Mouse (Mus musculus): ENCODE results near the gene Troap. TPM values are rescaled to one million over a fixed set of nuclear protein-coding genes. Genes with fewer than 3 reads are reported as not detected.
A peak's percentile ranks its signal among the peaks of the same experiment; 100 is the strongest.

Gene Troap
- polyA plus RNA-seq, 1 experiment from 2014 or later = 23.7 TPM

DNA sequence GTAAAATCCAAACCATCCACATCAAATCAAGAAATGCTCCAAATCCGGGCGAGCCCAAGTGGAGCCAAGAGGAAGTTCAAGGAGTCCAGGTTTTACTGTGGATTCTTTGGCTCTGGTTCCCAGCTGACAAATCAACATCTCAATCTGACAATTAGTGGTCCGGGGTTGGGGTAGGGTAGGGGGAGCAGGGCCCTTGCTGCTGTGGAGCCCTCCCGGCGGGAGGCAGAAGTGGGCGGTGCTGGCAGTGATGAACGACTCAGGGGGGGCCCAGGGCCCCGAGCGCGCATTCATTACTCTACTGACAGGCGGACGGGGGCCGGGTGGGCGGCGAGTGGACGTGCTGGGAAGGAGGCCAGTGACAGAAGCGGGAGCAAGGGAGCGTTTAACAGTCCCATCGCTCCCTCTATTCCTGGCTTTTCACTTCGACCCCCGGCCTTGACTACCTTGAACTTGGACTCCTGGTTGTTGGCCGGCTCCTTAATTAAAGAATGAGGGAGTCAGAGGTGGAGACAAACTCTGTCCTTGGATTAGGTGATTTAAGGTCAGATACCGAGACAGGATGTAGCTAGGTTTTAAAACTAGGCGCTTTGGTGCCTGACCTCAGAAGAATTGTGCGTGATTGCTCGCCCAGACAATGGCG, 20.4 kb downstream of the Troap start:
- H3K27me3 ChIP-seq = no peaks in the 10 kb centered on the region
- no peak for ATAC-seq
- POLR2A ChIA-PET = no interaction called here
- CTCF ChIA-PET = interaction anchor here (1.6 kb wide), 1 partner anchor 19 kb away, joined by 3 read pairs; no protein-coding TSS in a partner anchor
- DNase-seq (ENCODE audit: low read depth, low spot score) = no peak
- no peak for TF ChIP-seq CTCF (IDR thresholded peaks at IDR 0.05)
- in situ Hi-C loops (cut with MboI; ENCODE audit: low pct_unique_long_range_greater_than_20kb) = loop anchor here (5.0 kb wide), 1 partner anchor 92 kb away; no protein-coding TSS in a partner anchor

- CTCF ChIA-PET = interaction anchor here (1.6 kb wide), 1 partner anchor 18 kb away, joined by 3 read pairs; no protein-coding TSS in a partner anchor
- no peaks in the 10 kb centered on the region for H3K27me3 ChIP-seq
- TF ChIP-seq CTCF (IDR thresholded peaks at IDR 0.05) = no peak
- in situ Hi-C loops (cut with MboI; ENCODE audit: low pct_unique_long_range_greater_than_20kb) = loop anchor here (5.0 kb wide), 1 partner anchor 93 kb away; no protein-coding TSS in a partner anchor
- DNase-seq (ENCODE audit: low read depth, low spot score) = no peak
- POLR2A ChIA-PET = no interaction called here
- ATAC-seq = no peak
Measured at GRCm38 (mm10) chr15:99095356-99095755, 21.0 kb downstream of the Troap start.

GRCm38 (mm10) chr15:99096061-99096793, 21.9 kb downstream of the Troap start:
- H3K27me3 ChIP-seq = no peaks in the 10 kb centered on the region
- DNase-seq (ENCODE audit: low read depth, low spot score) (no peak), ATAC-seq (no peak)
- POLR2A ChIA-PET = interaction anchor here (1.1 kb wide), 1 partner anchor 22 kb away, joined by 4 read pairs; the partner anchor contains the start of gene Troap
- CTCF ChIA-PET = interaction anchor here (1.6 kb wide), 1 partner anchor 17 kb away, joined by 3 read pairs; no protein-coding TSS in a partner anchor
- in situ Hi-C loops (cut with MboI; ENCODE audit: low pct_unique_long_range_greater_than_20kb) = loop anchor here (5.0 kb wide), 1 partner anchor 94 kb away; no protein-coding TSS in a partner anchor
- no peak for TF ChIP-seq CTCF (IDR thresholded peaks at IDR 0.05)

DNA sequence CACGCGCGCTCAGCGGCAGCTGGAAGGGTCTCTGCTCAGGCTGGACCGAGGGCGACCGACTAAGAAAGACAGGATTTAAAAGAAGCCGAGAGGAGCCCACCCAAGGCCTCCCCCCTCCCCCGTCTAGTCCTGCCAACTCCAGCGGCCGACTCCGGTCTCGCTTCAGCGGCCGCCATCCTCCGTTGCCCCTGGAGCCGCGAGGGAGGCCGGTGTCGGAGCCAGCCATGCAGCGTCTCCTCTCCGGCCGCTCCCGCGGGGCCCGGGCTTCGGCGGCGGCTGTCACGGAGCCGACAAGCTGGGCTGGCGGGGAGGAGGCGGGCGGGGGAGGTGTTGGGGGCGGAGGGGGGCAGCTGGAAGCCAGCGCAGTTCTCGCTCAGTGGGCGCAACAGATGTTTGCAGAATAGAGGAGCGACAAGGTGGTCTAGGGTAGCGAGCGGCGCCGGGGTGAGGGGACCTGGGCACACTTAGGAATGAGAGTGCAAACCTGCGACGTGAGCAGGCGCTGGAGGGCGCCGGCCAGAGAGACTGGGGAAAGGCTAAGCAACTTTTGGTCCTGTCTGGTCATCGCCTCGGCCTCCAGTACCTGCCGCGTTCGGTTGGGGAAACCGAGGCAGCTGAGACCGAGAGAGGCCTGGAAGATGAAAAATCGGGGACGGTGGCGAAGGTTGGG, 22.6 kb downstream of the Troap start:
- CTCF ChIA-PET = no interaction called here
- ATAC-seq (no peak), DNase-seq (ENCODE audit: low read depth, low spot score) (no peak)
- POLR2A ChIA-PET = interaction anchor here (1.1 kb wide), 1 partner anchor 22 kb away, joined by 4 read pairs; the partner anchor contains the start of gene Troap
- no peak for TF ChIP-seq CTCF (IDR thresholded peaks at IDR 0.05)
- in situ Hi-C loops (cut with MboI; ENCODE audit: low pct_unique_long_range_greater_than_20kb) = loop anchor here (5.0 kb wide), 1 partner anchor 95 kb away; no protein-coding TSS in a partner anchor
- H3K27me3 ChIP-seq = no peaks in the 10 kb centered on the region

GRCm38 (mm10) chr15:99097840-99098492, 23.6 kb downstream of the Troap start:
- in situ Hi-C loops (cut with MboI; ENCODE audit: low pct_unique_long_range_greater_than_20kb) = loop anchor here (5.0 kb wide), 1 partner anchor 96 kb away; no protein-coding TSS in a partner anchor
- ATAC-seq (no peak), DNase-seq (ENCODE audit: low read depth, low spot score) (no peak)
- TF ChIP-seq CTCF (IDR thresholded peaks at IDR 0.05) = no peak
- no peaks in the 10 kb centered on the region for H3K27me3 ChIP-seq
- CTCF ChIA-PET = interaction anchor here (0.7 to 3.5 kb wide), 8 partner anchors 10 to 71 kb away, joined by 3 to 18 read pairs (median 5); partner anchors contain the start of genes C1ql4, Prph and Troap
- POLR2A ChIA-PET = interaction anchor here (0.5 kb wide), 1 partner anchor 39 kb away, joined by 3 read pairs; no protein-coding TSS in a partner anchor

- ChIA-PET POLR2A (interaction anchor here (0.5 to 0.6 kb wide), 2 partner anchors 38 to 227 kb away, joined by 3 read pairs; no protein-coding TSS in a partner anchor), CTCF (interaction anchor here (0.7 to 3.5 kb wide), 9 partner anchors 11 to 72 kb away, joined by 3 to 18 read pairs (median 5); partner anchors contain the start of genes C1ql4, Prph and Troap)
- in situ Hi-C loops (cut with MboI; ENCODE audit: low pct_unique_long_range_greater_than_20kb) = loop anchor here (5.0 kb wide), 1 partner anchor 96 kb away; no protein-coding TSS in a partner anchor
- DNase-seq (ENCODE audit: low read depth, low spot score) = no peak
- no peak for ATAC-seq
- no peak for TF ChIP-seq CTCF (IDR thresholded peaks at IDR 0.05)
- no peaks in the 10 kb centered on the region for H3K27me3 ChIP-seq
Measured at GRCm38 (mm10) chr15:99098493-99098861, 24.1 kb downstream of the Troap start.

DNA sequence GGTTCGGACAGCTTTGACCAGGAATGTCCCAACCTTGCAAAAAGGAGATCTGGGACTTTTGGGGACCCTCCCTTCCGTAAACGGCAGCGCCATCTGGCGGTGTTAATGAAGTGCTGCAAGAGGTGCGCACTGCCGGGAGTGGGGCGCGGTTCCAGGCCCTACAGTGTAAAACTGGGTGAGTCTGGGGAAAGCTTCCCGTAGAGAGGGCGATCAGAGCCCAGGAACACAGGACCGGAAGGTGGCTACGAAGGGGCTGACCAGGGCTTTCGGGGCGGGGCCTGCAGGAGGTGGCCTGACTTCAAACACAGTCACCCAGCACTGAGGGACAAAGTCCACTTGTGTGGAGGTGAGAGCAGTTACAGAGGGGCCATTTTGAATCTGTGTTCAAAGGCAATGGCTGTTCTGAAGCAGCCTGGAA, 24.8 kb downstream of the Troap start:
- CTCF ChIA-PET = interaction anchor here (0.9 to 3.5 kb wide), 7 partner anchors 11 to 72 kb away, joined by 3 to 18 read pairs (median 6); partner anchors contain the start of genes C1ql4 and Prph
- TF ChIP-seq CTCF (IDR thresholded peaks at IDR 0.05) = no peak
- H3K27me3 ChIP-seq = no peaks in the 10 kb centered on the region
- DNase-seq (ENCODE audit: low read depth, low spot score) (no peak), ATAC-seq (peak; percentile 13)
- in situ Hi-C loops (cut with MboI; ENCODE audit: low pct_unique_long_range_greater_than_20kb) = loop anchor here (5.0 kb wide), 1 partner anchor 97 kb away; no protein-coding TSS in a partner anchor
- POLR2A ChIA-PET = interaction anchor here (0.6 kb wide), 1 partner anchor 227 kb away, joined by 3 read pairs; no protein-coding TSS in a partner anchor

- no peak for TF ChIP-seq CTCF (IDR thresholded peaks at IDR 0.05)
- POLR2A ChIA-PET = no interaction called here
- CTCF ChIA-PET = interaction anchor here (0.8 to 3.5 kb wide), 11 partner anchors 10 to 163 kb away, joined by 3 to 18 read pairs (median 3); no protein-coding TSS in a partner anchor
- no peaks in the 10 kb centered on the region for H3K27me3 ChIP-seq
- DNase-seq (ENCODE audit: low read depth, low spot score) = no peak
- in situ Hi-C loops (cut with MboI; ENCODE audit: low pct_unique_long_range_greater_than_20kb) = loop anchor here (5.0 kb wide), 1 partner anchor 98 kb away; no protein-coding TSS in a partner anchor
- ATAC-seq = no peak
Measured at GRCm38 (mm10) chr15:99099984-99100383, 25.6 kb downstream of the Troap start.

- TF ChIP-seq CTCF (IDR thresholded peaks at IDR 0.05) = no peak
- CTCF ChIA-PET = no interaction called here
- ATAC-seq (no peak), DNase-seq (ENCODE audit: low read depth, low spot score) (no peak)
- no peaks in the 10 kb centered on the region for H3K27me3 ChIP-seq
- in situ Hi-C loops (cut with MboI; ENCODE audit: low pct_unique_long_range_greater_than_20kb) = no loop called here
- POLR2A ChIA-PET = no interaction called here
Measured at GRCm38 (mm10) chr15:99105238-99105637, 30.9 kb downstream of the Troap start.

Measured in Patski (cell line).